Mouse (Mus musculus) layer of hippocampus, postnatal 14 days (tissue): ENCODE data around the gene Prpf31. TPM values are rescaled to one million over a fixed set of nuclear protein-coding genes. Genes with fewer than 3 reads are reported as not detected.
"Not testable (repeated sequence)": the region's sequence is repeated elsewhere in the genome, so short reads cannot be mapped to it uniquely, and the experiment has no call there.

Experiments used
- DNase-seq, 2 experiments: peaks; one replicate each; pipeline ENCODE4 v3.0.0; 2021 to 2022; ENCODE audit warnings: low spot score in 2 of 2, mixed read lengths in 1 of 2
- long read RNA-seq, 2 experiments: library from polyadenylated mRNA; stranded (forward); transcript quantifications; one replicate each; pipeline ENCODE4 v2.0.0; 2021
- total RNA-seq, 2 experiments: library from RNA; stranded (reverse); gene quantifications; 2 replicates each; pipeline ENCODE4 v1.2.3; 2021

Prpf31 gene
- total RNA-seq: 10 to 100 TPM; 52.5 to 55.9 TPM
- long read RNA-seq, experiment 1, transcript Prpf31-205 (3 exons, 827 nt): minor isoform, 13 of 84 reads
- long read RNA-seq, experiment 1, transcript Prpf31-201 (14 exons, 3,144 nt): major isoform, 52 of 84 reads
- long read RNA-seq, experiment 1, partial matches to known transcripts: 10 of 84 reads
- long read RNA-seq, experiment 1, other reads (novel, unspliced or antisense): 7 of 84 reads
- long read RNA-seq, experiment 2, transcript Prpf31-205 (3 exons, 827 nt): minor isoform, 23 of 109 reads
- long read RNA-seq, experiment 2, transcript Prpf31-201 (14 exons, 3,144 nt): major isoform, 66 of 109 reads
- long read RNA-seq, experiment 2, partial matches to known transcripts: 9 of 109 reads
- long read RNA-seq, experiment 2, other reads (novel, unspliced or antisense): 10 of 109 reads

DNA sequence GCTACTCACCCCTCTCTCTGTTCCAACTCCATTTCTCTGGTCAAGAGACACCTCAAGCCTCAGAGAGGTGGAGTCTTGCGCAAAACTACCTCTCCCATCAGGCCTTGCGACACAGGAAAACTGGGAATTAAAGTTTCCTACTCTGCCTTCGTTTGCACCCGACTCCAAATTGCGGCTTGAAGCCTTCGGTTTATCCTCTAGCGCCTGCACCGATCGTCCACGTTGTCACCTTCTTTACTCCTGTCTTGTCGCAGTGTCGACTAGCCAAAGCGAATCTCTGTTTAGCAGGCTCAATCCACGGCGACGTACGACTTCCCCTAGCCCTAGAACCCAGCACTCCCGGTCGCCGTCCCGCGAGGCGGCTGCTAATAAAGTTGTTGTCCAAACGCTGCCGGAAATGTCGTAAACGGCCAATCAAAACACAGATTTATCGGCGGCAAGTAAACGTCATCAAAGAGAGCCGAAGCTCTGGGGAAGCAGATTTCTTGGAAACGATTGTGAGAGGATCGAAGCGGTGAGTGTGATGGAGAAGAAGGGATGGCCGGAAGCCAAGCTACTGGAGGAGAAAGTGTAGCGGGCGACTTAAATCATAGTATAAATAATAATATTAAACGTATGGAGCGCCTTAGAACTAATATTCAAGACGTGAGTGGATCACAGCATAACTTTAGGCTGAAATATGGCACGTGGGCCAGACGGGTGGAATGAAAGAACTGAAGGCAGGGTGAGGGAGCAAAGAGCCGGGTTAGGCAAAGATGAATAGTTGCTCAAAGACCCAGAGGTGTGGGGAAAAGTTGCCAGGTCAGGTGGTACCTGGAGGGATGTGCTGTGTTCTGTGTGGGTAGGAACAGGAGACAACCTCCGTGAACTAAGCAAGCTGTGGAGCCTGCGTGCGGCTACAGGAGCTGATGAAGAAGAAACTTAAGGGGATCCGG is at the start of gene Prpf31, which contains the start of gene Tfpt:
Gene Prpf31, plus strand, starts transcription at position 443 of the 935 bp plus-strand sequence.
Gene Tfpt, minus strand, starts transcription at position 387 of the 935 bp plus-strand sequence.
- peak; percentile 96 to 97 for DNase-seq

DNA sequence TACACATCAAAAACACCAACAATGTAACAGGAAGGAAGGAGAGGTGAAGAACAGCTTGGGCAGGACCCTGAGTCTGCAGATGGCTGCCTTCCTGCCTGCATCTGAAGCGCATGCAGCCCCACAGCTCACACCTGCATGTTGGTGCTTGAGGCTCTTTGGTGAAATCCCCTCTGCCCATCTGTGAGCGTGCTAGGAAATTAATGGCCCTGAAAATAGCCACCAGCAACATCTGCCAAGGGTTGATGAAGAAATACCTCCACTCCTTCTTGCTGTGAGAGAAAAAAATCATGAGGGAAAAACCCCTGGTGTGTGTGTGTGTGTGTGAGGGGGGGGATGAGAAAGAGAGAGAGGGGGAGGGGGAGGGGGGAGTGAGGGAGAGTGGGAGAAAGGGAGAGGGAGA is 49.8 kb upstream of the Prpf31 start:
- no peak for DNase-seq

DNA sequence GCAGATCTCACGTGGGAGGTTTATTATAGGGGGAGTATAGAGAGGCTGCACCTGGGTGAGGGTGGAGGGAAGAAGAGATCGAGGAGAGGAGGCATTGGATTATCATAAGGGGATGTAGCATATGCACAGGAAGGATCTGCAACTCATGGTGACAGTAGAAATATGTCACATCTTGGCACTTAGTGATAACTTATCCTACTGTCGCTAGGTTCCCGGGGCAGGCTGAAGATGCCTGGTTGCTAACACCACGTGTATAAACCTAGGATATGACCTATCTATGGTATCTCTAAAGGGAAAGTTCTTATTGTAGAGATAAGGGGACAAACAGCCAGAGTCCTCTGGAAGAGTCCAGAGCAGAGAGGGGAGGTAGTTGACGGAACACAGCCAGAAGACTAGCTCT is 44.0 kb upstream of the Prpf31 start:
- DNase-seq: no peak

DNA sequence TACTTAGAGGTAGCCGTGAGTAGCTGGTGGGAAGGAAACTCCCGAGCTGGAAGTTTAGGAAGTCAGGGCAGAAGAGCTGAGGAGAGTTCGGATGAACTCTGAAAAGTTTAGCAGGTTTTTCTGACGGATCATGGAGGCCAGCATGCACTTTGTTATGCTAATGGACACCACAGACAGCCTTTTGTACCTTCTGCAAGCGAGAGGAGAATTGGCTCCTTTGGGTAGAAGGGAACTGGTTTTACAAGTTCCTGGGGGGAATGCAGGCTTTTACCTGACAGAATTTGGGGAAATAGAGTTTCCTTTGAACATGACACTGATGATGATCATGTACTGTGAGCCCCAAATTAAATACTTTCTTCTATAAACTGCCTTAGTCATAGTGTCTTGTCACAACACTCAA is 43.5 kb upstream of the Prpf31 start:
- DNase-seq: no peak

DNA sequence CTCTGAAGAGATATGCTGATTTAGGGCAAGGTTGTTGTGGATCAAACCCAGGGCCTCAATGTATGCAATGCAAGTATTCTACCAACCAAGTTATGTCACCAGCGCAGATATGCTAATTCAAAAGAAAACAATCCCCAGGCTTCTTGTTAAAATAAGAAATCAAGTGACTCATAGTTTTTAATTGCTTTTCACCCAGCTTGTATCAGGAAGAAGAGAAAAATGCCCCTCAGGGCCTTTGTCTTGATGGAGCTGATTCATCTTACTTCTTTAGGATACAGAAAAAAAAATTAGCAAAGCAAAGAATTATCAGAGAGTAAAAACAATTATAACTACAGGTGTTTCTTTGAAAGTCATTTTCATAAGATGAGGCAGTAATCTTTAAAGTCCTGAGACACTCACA is 42.5 kb upstream of the Prpf31 start:
- DNase-seq: no peak

GRCm38 (mm10) chr7:3590550-3590949 is 39.2 kb upstream of the Prpf31 start:
- DNase-seq: no peak

DNA sequence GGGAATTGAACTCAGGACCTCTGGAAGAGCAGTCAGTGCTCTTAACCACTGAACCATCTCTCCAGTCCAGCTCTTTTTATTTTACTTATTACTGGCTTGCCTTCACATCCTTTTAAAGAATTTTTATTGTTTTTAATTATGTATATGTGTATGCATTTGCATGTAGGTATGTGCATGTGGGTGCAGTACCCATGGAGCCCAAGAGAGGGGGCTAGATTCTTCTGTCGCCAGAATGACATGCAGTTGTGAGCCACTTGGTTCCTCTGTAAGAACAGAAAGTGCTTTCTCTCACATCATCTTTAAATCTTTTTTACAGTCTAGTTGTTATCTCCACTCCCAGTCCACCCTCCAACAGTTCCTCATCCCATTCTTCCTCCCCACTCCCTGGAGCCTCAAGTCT is 38.3 kb upstream of the Prpf31 start:
- DNase-seq: no peak

DNA sequence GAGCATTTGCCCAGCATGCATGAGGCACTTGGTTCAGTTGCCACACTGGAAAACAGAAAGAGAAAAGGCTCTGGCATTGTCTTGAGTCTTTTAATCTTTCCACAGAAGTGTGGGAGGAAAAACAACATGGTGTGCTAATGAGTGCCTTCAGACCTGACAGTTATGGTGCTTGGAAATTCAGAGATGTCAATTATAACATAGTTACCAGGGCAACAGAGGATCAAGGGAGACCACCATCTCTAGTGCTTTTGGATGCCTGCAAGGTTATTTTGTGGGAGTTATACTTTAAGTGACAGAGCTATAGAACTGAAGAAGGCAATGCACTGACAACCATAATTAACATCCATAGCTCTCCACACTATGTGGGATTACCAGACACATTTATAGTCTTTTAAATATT is 35.9 kb upstream of the Prpf31 start:
- DNase-seq: no peak

DNA sequence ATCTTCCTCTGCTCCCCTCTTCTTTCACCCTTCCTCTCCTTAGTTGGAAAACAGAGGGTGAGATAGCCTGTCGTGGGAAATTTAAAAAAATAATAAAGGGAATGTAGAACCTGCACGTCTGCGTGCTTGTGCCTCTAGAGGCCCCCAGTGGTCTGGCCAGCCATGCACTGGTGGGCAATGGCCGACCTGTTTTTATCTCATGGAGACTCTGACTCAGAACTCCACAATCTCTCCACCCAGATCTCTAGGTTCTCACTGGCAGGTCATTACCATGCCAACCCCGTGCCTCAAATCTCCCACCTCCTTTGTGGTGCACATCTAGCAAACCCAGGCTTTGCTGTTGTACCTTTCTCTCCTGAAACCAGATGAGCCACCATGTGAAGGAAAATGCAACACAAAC is 35.1 kb upstream of the Prpf31 start:
- no peak for DNase-seq

- no peak for DNase-seq
Observed at GRCm38 (mm10) chr7:3595146-3595545, 34.6 kb upstream of the Prpf31 start.

GRCm38 (mm10) chr7:3597755-3598154 is 32.0 kb upstream of the Prpf31 start:
- not testable (repeated sequence) for DNase-seq

GRCm38 (mm10) chr7:3601119-3601518 is 28.7 kb upstream of the Prpf31 start:
- peak; percentile 62 to 82 for DNase-seq

- DNase-seq: no peak
Observed at GRCm38 (mm10) chr7:3606798-3607197, 23.0 kb upstream of the Prpf31 start.

DNA sequence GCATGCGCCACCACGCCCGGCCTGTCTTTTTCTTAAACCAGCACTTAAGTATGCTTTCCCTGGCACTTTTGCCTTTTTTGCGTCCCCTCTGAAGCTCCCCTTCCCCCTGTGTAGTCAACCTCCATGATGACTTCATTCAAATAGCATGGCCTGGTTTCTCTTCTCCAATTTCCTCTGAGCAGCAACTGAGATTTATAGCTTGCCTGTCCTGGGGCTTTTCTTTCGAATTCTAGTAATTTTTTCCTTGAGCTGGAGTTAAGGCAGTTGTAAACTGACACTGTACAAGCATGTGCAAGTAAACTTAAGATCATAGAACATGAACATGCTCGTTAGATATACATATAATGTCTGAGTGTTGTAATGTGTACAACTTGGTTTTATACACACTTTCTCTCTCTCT is 22.4 kb upstream of the Prpf31 start:
- DNase-seq: no peak

DNA sequence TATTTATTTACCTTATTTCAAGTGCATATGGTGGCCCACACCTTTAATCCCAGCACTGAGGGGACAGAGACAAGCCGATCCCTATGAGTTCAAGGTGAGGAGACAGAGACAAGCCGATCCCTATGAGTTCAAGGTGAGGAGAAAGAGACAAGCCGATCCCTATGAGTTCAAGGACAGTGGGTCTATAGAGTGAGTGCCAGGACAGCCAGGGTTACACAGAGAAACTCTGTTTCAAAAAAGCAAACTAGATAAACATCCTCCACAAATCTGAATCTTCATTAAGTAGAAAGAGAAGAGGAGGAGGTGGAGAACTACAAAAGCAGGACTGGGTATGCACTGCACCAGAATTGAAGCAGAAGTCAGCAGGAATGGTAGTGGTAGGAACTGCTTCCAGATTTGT is 21.1 kb upstream of the Prpf31 start:
- no peak for DNase-seq

DNA sequence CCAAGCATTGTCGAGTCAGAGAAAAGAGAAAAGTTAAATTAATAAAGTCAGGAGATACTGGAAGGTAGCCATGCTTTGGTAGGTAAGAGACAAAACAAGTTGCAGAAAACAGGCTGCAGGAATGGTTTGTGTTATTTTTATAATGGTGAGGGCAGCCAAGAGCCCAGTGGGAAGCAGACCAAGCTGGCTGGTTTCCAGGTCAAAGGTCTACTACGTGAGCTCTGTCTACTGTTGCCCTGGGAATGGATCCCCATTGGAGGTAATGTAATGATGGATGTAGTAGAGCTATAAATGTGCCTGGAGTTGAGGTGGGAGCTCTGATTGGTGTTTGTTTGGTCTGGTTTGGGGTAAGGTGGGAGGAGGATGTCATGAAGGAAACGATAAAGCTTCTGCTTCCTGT is 20.7 kb upstream of the Prpf31 start:
- no peak for DNase-seq

DNA sequence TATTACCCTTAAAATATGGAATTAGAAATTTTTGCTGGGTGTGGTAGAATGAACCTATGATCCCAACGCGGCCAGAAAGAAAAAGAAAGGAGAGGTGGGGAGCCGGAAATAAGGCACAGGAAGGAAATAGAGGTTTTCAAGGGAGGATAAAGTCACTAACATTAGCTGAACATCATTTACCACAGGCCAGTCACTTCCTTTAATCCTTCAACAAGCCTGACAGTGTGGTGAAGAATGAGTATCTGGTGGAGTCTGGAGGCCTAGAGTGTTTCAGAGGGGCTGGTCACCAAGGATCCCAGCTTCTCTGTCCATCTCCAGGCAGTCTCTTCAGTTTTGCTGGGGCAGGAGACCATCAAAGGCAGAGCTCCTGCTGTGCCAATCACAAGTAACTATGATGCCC is 19.3 kb upstream of the Prpf31 start:
- DNase-seq: no peak

GRCm38 (mm10) chr7:3611006-3611405 is 18.8 kb upstream of the Prpf31 start:
- no peak for DNase-seq

GRCm38 (mm10) chr7:3614021-3614420 is 15.8 kb upstream of the Prpf31 start:
- DNase-seq: no peak

- no peak for DNase-seq
Observed at GRCm38 (mm10) chr7:3616057-3616388, 13.8 kb upstream of the Prpf31 start, which contains the start of gene Oscar. Gene Oscar (minus strand): TSS chr7:3616157.

DNA sequence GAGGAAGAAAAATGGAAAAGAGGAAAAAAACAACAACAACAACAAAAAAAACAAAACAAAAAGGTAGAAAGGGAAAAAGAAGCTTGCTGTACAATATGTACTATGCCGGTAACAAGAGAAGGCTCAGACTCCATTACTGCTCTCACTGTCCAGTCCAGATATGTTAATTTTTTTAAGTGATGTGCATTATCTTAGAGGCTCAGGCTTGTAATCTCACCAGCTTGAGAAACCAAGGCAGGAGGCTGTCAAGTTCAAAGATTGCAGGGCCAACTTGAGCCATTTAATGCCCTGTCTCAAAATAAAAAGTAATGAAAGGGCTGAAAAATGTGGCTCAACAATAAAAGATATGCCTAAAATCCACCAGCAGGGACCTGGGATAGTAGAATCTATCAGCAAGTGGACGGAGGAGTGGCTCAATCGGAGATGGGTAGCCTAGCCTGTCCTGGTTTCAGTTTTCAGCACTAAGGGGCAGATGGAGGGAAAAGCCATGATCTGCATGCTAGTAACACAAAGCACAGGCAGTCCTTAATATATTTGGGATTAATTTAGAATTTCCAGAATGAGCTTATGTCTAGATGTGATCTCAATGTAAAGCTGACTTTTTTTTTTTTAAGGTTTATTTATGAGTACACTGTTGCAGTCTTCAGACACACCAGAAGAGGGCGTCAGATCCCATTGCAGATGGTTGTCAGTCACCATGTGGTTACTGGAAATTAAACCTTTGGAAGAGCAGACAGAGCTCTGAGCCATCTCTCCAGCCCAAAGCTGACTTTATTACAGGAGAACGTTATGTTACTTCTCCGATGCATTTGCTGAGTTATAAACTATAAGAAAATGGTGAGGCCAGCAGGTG is 13.2 kb upstream of the Prpf31 start:
- DNase-seq: no peak
